In genomic region chr2:91255661-91256150, GRCm38 (mm10) we compare ENCODE assay signal across 8 mouse cellular contexts. TPM values are rescaled to one million over a fixed set of nuclear protein-coding genes. Genes with fewer than 3 reads are reported as not detected.
DNase-seq lines count a peak whose midpoint lies in the region; ATAC-seq and TF ChIP-seq lines count a peak whose summit lies in the region.

Gene Pacsin3 (plus strand): TSS chr2:91255954.

- no peak for TF ChIP-seq CTCF in lung, adult 2 months (IDR thresholded peaks at IDR 0.05; ENCODE audit: insufficient read depth, low read length)

- peak; percentile 21; the same call in 1 of the 2 replicates for ATAC-seq in forebrain, embryonic 15.5 days (replicated peaks)

- no peak for TF ChIP-seq POLR2A in lung, adult 2 months (IDR thresholded peaks at IDR 0.05; ENCODE audit: borderline replicate concordance, extremely low read depth, low read depth, low read length)

- peak within 1 kb of the TSS; percentile 100 for H3K4me2 ChIP-seq in forebrain, embryonic 15.5 days (replicated peaks)

- H3K9ac ChIP-seq in forebrain, embryonic 15.5 days (replicated peaks) = peak within 1 kb of the TSS; percentile 68

- H3K27me3 ChIP-seq in forebrain, embryonic 15.5 days = peaks cover 23% of the 10 kb centered on the region; the same call in 1 of the 2 replicates
- peaks cover 50% of the 10 kb centered on the region for H3K27me3 ChIP-seq in hindbrain, embryonic 10.5 days (ENCODE audit: insufficient read depth, poor library complexity, severe bottlenecking)

- peak within 1 kb of the TSS; percentile 82 for H3K4me3 ChIP-seq in lung, adult 2 months (replicated peaks; ENCODE audit: extremely low read depth, low read depth, low read length)
- H3K4me3 ChIP-seq in brown adipose tissue, adult 24 weeks (ENCODE audit: insufficient read depth, low read depth, low read length) = peak within 1 kb of the TSS; percentile 89
- H3K4me3 ChIP-seq in forebrain, embryonic 15.5 days = peak within 1 kb of the TSS; percentile 70
- peak within 1 kb of the TSS; percentile 70 for H3K4me3 ChIP-seq in hindbrain, embryonic 10.5 days

- no peaks in the 10 kb centered on the region for H3K4me1 ChIP-seq in lung, adult 2 months (ENCODE audit: control insufficient read depth, insufficient read depth, low read length)
- no peaks in the 10 kb centered on the region for H3K4me1 ChIP-seq in brown adipose tissue, adult 24 weeks (ENCODE audit: control insufficient read depth, insufficient read depth, insufficient read length, low read length)
- peaks cover 36% of the 10 kb centered on the region for H3K4me1 ChIP-seq in forebrain, embryonic 15.5 days
- H3K4me1 ChIP-seq in hindbrain, embryonic 10.5 days (replicated peaks) = peaks cover 49% of the 10 kb centered on the region

- no peaks in the 10 kb centered on the region for H3K36me3 ChIP-seq in forebrain, embryonic 15.5 days
- peaks cover under 1% of the 10 kb centered on the region; the same call in 1 of the 2 replicates for H3K36me3 ChIP-seq in hindbrain, embryonic 10.5 days

- 5% methylated on average over 27 of the region's 27 CpGs for WGBS in lung, adult 2 months
- under 1% methylated on average over 27 of the region's 27 CpGs for WGBS in forebrain, embryonic 15.5 days
- 1% methylated on average over 27 of the region's 27 CpGs for WGBS in hindbrain, embryonic 10.5 days

- intact Hi-C loops in left cerebral cortex, postnatal 36 days (cut with DNase I) = no loop called here

- H3K9me3 ChIP-seq in forebrain, embryonic 15.5 days = no peaks in the 10 kb centered on the region
- H3K9me3 ChIP-seq in hindbrain, embryonic 10.5 days = no peaks in the 10 kb centered on the region

- H3K27ac ChIP-seq in brown adipose tissue, adult 24 weeks (replicated peaks; ENCODE audit: low read depth, low read length) = peak within 1 kb of the TSS; percentile 58; the same call in 1 of the 2 replicates
- H3K27ac ChIP-seq in forebrain, embryonic 15.5 days (replicated peaks) = peak within 1 kb of the TSS; percentile 54; the same call in 1 of the 2 replicates
- H3K27ac ChIP-seq in hindbrain, embryonic 10.5 days = peak within 1 kb of the TSS; percentile 91

- peak; percentile 46 for DNase-seq in lung, adult 2 months
- DNase-seq in lung, postnatal 36 days = no peak
- DNase-seq in hindbrain, embryonic 10.5 days (ENCODE audit: low spot score) = peak; percentile 59
- peak; percentile 49 to 72 for DNase-seq in left cerebral cortex, postnatal 36 days (ENCODE audit: low spot score in 2 of 2)
- DNase-seq in neural tube, embryonic 10.5 days (ENCODE audit: extremely low spot score, low spot score) = peak; percentile 52
- DNase-seq in yolk sac, embryonic 10.5 days (ENCODE audit: low spot score) = no peak

RNA-seq across cellular contexts. Expression of gene Pacsin3, which starts in this region (rescaled TPM):
- 27.7 and 55.1 TPM in 2 replicates for polyA plus RNA-seq in lung, adult 2 months (2012; rRNA removed)
- polyA plus RNA-seq in brown adipose tissue, adult 24 weeks (2012; ENCODE audit: insufficient read depth, insufficient read length, missing spikeins) = 9.0 and 11.7 TPM in 2 replicates
- polyA plus RNA-seq in forebrain, embryonic 15.5 days (2015; fragmentation: Nextera tagmentation; extraction: Ambion mirVana) = 19.8 and 22.9 TPM in 2 replicates
- 30.0 and 38.5 TPM in 2 replicates for polyA plus RNA-seq in hindbrain, embryonic 10.5 days (2016; fragmentation: Nextera tagmentation; extraction: Ambion mirVana)
- total RNA-seq in left cerebral cortex, postnatal 36 days (2021) = 10 to 100 TPM; 40.8 to 43.2 TPM

Comparison
In these comparisons a context has a peak if more than half of its experiments do, and no peak if none do; other contexts are left out.
1. DNase-seq: peak in lung, adult 2 months (single experiment), hindbrain, embryonic 10.5 days (single experiment), left cerebral cortex, postnatal 36 days (2 of 2) and neural tube, embryonic 10.5 days (single experiment); none in lung, postnatal 36 days (single experiment) and yolk sac, embryonic 10.5 days (single experiment).
2. Peak in every context shown above with its lines, with median percentiles within 50 percentile points of each other: H3K4me3 ChIP-seq and H3K27ac ChIP-seq.